Mouse (Mus musculus): ENCODE results near the gene Gm40460.
"Not testable (repeated sequence)": the region's sequence is repeated elsewhere in the genome, so short reads cannot be mapped to it uniquely, and the experiment has no call there.

The Gm40460 gene

DNA sequence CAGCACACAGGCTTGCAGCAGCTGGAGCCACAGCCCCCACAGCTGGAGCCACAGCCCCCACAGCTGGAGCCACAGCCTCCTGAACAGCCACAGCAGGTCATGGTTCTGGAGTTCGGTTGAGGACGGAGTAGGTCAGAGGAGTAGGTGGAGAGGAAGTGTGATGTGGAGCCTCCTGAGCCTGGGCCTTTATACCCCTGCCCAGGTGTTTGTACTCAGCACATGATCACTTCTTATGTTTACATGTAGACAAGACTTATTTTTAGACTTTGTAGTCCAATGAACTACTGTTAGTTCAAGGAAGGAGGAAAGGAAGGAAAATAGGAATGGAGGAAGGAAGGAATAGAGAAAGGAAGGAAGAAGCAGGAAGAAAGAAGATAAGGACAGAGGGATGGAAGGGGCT, at the start of gene Gm40460:
Gene Gm40460, minus strand, starts transcription at position 101 of the 400 bp plus-strand sequence.
- DNase-seq, result no peak

DNA sequence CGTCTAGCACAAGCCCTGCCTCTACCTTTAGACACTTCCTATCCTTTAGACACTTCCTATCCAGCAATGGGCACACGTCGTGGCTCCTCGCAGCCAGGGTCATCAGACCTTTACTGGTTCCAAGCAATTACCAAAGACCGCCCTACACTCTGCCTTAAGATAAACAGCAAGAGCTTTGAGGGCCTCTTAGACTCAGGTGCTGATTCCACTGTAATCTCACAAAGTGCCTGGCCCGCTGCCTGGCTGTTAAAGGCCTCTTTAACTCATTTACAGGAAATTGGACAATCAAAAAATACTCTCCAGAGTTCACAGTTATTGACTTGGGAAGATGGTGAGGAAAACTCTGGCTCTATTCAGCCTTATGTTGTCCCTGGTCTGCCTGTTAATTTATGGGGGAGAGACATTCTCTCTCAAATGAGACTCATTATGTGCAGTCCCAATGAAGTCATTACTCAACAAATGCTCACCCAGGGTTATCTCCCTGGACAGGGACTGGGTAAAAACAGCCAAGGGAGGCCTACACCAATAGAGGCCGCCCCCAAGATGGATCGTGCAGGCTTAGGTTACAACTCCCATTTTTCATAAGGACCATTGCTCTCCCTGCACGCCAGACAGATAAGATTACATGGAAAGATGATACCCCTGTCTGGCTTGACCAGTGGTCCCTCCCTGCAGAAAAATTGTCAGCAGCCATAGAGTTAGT, 45.2 kb upstream of the Gm40460 start:
- not testable (repeated sequence) for DNase-seq

DNA sequence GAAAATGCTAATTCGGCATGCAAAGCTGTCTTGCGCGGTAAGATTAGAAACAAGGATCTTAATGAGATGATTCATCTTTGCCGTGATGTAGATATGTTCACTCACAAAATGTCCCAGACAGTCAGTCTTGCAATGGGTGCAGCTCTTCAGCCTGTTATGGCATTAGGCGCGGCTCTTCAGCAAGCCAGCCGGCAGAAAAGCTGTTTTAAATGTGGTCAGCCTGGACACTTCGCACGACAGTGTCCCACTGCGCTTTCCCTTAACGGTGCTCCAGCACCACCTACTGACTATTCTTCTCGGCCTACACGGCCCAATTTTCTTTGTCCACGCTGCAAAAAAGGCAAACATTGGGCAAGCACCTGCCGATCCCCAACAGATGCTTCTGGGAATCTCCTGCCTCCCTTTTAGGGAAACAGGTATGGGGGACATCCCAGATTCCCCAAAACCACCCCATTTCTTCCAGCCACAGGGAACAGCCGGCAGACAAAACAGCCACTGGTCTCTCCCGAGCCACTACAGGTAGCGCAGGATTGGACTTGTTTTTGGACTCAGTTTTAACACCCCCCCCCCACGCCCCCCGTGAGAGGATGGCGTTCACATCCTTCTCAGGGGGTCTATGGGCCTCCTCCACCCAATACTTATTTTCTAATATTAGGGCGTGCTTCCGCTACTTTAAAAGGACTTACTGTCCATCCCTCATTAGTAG, 44.4 kb upstream of the Gm40460 start:
- DNase-seq, result peak; percentile 41 to 57

DNA sequence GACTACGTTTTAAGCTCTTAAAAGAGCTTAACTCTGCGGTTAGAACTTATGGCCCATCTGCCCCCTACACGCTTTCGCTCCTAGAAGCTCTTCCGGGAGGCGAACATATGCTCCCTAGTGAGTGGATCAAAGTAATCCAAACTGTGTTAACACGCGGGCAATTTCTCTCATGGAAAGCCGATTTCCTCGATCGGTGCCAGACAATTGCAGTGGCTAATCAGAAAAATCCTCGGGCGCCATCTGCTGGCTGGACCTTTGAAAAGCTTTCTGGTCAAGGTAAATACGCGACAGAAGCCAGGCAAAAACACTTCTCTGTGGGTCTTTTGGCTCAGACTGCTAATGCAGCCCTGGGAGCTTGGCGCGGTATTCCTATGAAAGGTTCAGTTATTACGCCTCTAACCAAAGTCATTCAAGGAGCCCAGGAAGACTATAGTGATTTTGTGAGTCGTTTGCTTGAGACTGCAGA, 43.8 kb upstream of the Gm40460 start:
- DNase-seq, result peak; percentile 91 to 97

DNA sequence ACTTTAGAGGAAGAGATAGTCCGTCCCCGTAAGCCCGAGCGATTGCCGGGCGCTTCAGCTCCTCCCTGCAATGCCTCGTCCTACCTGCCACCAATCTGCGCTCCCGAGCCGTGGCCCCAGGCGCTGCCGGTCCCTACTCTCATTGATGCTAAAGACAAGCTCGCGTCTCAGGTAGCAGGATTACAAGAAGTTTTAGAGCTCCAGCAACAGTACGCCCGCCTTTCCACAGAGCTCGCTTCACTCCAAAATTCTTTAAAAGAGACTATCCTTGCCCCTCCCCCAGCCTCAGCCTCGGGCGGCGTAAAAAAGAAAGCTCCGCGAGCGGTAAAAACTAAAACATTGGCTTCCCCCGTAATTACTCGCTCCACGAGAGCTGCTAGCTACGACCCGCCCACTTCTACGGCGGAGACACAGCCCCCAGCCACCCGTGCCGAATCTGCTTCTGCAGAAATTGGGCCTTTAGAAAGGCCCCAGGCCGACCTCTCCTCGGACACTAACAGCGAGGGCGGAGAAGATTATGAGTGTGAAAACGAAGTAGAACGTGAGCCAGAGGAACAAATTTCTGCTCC, 43.2 kb upstream of the Gm40460 start:
- DNase-seq, result peak; percentile 55 to 70

DNA sequence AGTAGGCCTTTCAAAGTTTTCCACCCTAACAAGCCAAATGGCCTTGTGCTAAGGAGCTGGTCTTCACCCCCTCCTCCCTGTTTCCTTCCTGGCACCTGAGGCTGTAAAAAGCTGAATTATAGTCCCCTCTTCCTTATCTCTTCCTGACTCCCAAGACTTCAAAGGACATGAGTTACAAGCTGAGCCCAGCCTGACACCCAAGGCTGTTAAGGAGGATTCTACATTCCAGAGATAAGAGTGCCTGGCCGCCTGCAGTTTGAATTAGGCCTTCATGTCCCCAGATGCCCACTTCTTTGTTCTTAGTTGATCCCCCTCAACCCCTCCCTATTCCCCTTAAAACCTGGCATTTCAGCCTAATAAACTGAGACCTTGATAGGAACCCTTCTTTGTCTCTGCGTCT, 42.0 kb upstream of the Gm40460 start:
- DNase-seq, result peak in 1 of 2 experiments; percentile 42

DNA sequence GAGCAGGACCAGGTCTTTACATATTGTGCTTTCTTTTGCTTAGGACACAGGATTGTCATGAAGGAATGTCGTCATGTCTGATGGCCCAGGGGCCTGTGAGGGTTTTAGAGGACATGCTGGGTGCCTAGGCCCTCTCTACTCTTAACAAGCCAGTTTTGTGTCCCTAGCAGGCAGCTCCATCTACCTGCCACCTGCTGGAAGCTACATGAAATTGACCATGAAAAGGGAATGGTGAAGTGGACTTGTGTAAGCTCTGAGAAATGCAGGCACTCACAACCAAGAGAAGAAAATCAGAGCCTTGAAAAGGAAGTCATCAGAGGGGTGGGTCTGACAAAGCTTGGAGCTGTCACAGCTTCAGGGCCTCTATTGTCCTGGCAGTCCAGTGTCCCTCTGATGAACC, 38.4 kb upstream of the Gm40460 start:
- not testable (repeated sequence) for DNase-seq

DNA sequence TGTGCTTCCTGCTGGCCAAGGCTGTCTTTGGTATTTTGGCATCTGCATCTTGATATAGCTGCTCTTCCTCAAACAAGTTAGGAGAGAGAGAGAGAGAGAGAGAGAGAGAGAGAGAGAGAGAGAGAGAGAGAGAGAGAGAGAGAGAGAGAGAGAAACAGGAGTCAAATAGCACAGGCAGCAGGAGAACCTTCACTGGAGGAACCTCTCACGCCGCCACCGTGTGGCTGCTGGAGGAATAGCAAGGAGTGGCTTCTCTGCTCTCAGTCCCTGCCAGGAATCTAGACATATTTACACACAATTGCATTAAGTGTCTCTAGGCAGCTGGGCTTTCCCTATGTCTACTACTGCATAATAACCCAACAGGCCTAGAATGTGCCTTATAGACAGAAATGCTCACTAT, 37.3 kb upstream of the Gm40460 start:
- peak; percentile 65 to 77 for DNase-seq

DNA sequence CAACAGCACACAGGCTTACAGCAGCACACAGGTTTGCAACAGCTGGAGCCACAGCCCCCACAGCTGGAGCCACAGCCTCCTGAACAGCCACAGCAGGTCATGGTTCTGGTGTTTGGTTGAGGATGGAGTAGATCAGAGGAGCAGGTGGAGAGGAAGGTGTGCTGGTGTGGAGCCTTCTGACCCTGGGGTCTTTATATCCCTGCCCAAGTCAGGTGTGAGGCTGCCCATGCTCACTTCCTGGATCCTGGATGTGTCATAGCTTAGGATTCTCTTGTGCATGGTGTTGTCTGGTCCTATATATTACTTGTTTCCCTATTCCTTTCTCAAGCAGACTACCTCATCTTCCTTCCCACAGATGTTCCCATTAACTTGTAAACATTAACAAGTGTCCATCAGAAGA, 33.4 kb upstream of the Gm40460 start, which contains the start of gene Gm4559:
Gene Gm4559, minus strand, starts transcription at position 101 of the 400 bp plus-strand sequence.
- DNase-seq, result not testable (repeated sequence)

DNA sequence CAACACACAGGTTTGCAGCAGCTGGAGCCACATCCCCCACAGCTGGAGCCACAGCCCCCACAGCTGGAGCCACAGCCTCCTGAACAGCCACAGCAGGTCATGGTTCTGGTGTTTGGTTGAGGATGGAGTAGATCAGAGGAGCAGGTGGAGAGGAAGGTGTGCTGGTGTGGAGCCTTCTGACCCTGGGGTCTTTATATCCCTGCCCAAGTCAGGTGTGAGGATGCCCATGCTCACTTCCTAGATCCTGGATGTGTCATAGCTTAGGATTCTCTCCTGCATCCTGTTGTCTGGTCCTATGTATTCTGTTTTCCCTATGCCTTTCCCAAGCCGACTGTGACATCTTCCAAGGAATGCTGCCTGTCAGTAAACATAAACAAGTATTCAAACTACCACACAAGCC, 17.4 kb upstream of the Gm40460 start, which contains the start of gene Gm2431:
Gene Gm2431, minus strand, starts transcription at position 101 of the 400 bp plus-strand sequence.
- DNase-seq, result not testable (repeated sequence)

DNA sequence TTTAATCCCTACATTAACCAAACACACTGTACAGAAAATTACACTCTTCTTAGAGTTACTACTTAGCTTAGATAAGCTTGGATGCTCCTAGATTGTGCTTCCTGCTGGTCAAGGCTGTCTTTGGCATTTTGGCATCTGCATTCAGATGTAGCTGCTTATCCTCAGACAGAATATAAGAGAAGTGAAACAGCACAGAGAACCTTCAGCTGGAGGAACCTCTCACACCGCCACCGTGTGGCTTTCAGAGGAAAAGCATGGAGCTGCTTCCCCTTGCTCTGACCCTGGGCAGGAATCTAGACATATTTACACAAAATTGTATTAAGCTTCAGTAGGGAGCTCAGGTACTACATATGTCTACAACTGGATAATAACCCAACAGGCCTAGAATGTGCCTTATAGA, 14.6 kb upstream of the Gm40460 start:
- DNase-seq, result peak in 1 of 2 experiments; percentile 36

DNA sequence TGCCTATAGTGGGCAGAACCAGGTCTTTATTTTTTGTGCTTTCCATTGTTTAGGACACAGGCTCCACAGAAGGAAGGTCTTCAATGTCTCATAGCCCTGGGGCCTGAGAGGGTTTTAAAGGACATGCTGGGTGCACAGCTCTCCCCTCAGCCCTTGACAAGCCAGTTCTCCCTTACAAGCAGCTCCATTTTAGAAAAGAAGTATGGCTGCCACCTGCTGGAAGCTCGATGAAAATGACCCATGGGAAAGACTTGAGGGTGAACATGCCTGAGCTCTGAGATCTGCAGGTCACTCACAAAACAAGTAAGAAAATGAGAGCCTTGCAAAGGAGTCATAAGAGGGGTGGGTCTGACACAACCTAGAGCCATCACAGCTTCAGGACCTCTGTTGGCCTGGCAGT, 8.9 kb upstream of the Gm40460 start:
- DNase-seq, result peak in 1 of 2 experiments; percentile 18

DNA sequence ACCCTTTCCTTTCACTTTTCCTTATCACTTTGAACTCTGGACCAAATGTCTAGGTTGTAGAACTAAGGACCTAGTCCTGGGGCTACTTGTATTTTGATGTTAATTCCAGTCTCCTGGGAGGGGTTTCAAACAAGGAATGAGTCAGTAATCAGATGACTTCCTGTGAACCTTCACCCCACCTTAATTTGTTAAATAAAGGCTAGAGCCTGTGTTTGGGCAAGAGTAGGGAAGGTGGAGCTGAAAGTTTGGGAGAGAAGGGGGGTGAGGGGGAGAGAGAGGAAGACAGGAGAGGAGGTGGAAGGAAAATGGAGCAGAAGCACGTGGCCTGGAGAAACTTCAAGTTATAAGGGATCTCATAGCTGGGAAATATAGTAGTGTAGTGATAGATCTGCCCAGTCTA, 9.3 kb downstream of the Gm40460 start:
- no peak for DNase-seq

DNA sequence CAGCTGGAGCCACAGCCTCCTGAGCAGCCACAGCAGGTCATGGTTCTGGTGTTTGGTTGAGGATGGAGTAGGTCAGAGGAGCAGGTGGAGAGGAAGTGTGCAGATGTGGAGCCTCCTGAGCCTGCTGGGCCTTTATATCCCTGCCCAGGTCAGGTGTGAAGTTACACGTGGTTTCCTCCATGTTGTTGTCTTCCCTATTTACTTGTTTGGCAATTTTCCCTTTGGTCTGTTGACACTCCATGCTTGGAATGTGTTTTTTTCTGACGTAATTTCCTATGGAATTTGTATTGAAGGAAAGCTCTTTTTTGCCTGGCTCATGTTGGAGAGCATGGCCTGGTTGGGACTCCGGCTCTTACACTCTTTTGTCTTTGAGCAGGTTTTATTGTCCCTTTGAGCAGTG, 11.0 kb downstream of the Gm40460 start, which contains the start of gene Krtap5-5:
Gene Krtap5-5, minus strand, starts transcription at position 101 of the 400 bp plus-strand sequence.
- DNase-seq, result not testable (repeated sequence)

DNA sequence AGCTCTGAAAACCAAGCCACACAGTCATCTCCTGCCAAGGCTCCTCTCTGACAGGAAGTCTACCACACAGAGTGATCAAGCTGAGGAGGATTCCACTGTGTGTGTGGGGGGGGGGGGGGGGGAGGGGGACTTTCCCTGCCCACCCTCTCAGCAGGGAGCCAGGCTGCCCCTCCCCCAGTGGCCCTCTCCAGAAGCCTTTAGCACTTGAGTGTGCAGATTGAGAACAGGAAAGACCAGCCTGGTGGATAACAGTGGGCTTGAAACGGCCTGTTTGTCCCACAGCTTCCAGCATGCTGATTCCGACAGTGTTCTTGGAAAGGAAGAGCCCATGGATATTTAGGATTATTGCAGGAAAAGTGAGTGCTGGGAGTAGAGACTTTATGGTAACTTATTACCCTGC, 16.4 kb downstream of the Gm40460 start:
- DNase-seq, result no peak

DNA sequence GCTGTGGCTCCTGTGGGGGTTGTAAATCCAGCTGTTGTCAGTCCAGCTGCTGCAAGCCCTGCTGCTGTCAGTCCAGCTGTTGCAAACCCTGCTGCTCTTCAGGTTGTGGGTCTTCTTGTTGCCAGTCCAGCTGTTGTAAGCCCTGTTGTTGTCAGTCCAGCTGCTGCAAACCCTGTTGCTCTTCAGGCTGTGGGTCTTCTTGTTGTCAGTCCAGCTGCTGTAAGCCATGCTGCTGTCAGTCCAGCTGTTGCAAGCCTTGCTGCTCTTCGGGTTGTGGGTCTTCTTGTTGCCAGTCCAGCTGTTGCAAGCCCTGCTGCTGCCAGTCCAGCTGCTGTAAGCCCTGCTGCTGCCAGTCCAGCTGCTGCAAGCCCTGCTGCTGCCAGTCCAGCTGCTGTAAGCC, 28.7 kb downstream of the Gm40460 start:
- DNase-seq, result not testable (repeated sequence)

DNA sequence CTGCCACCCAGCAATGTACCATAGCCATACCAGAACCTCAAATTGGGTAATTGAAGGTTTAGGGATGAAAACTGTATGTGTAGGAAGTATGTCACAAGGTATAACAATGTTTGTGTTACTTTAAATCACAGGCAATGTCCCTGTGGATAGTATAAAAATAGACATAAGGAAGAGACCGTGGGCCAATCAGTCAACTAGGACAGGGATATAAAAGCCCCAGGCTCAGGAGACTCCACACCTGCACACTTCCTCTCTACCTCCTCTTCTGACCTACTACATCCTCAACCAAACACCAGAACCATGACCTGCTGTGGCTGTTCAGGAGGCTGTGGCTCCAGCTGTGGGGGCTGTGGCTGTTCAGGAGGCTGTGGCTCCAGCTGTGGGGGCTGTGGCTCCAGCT, 29.3 kb downstream of the Gm40460 start, which contains the start of gene Gm7579:
Gene Gm7579, plus strand, starts transcription at position 301 of the 400 bp plus-strand sequence.
- no peak for DNase-seq

DNA sequence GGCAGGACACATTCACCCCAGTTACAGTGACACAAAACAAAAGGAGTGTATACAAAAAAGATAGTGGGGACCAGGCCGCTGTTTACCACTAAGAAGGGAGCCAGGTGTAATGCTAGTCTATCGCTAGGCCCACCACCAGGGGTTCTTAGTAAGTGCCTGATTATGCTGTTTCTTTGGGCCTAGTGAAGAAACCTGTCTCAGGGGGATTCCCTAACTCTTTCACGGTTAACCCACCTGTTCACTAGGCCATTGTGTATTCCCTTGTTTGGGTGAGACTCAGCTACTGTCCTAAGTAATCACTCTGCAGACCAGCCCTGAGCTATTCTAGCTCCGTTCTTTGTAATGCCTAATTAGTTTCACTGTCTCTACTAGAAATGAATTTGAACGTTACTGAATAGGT, 34.0 kb downstream of the Gm40460 start:
- not testable (repeated sequence) for DNase-seq

DNA sequence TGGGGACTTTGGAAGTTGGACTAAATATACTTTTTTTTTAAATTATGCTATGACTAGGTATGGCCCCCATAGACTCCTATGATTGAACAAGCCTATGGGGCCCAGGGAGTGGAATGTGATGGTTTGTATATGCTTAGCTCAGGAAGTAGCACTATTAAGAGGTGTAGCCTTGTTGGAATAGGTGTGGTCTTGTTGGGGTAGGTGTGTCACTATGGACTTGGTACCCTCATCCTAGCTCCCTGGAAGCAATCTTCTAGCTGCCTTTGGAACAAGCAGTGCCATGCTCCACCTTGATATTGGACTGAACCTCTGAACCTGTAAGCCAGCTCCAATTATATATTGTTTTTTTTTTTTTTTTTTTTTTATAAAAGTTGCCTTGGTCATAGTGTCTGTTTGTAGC, 35.4 kb downstream of the Gm40460 start:
- DNase-seq, result no peak

DNA sequence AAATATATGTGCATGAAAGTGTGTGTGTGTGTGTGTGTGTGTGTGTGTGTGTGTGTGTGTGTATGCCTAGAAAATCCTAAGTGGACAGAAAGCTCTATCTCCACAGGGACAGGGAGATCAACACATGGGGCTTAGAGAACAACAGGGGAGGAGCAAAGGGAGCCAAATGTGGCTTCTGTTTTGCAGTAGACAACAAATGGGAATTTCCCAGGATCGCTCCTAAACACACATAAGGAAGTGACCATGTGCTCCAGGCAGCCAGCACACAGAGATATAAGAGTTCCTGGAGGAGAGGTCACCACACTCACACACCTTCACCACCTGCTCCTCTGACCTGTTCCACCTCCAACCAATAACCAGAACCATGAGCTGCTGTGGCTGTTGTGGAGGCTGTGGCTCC, 39.8 kb downstream of the Gm40460 start, which contains the start of gene Krtap5-3:
Gene Krtap5-3, plus strand, starts transcription at position 301 of the 400 bp plus-strand sequence.
- DNase-seq, result no peak

DNA sequence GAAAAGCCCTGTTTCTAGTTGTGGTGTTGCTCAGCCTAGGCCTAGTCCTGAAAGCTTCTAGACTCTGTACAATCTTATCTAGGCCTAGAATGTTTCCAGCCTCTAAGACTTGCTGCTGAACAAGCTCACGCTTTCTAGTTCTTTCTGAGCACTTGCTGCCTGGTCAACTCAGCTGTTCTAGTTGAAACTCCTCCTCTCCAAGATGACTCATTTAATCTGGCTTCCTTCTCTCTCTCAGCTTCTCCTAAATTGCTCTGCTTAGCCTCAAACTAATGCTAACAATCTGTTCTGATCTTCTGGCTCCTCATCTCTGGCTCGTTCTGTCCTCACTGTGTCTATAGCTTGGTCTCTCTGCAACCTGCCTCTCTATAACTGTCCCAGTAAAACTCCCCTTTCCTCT, 42.1 kb downstream of the Gm40460 start:
- DNase-seq, result no peak
